Mouse (Mus musculus): ENCODE measurements around the gene Pign. TPM values are rescaled to one million over a fixed set of nuclear protein-coding genes. Genes with fewer than 3 reads are reported as not detected.
A peak's percentile ranks its signal among the peaks of the same experiment; 100 is the strongest.

Pign gene
- polyA plus RNA-seq, 1 experiment from 2014 or later: 18.1 TPM

GRCm38 (mm10) chr1:105662820-105663170, 682 bp downstream of the Pign start:
- ATAC-seq (ENCODE audit: insufficient number of reproducible peaks, insufficient read depth, low FRiP score, low TSS enrichment): no peak

GRCm38 (mm10) chr1:105660015-105660414, 3.5 kb downstream of the Pign start:
- Histone ChIP-seq H3K27ac (no peak overlapping the region), H3K4me3 (no peak overlapping the region), H3K36me3 (no peaks in the 10 kb centered on the region), H3K27me3 (no peaks in the 10 kb centered on the region), H3K9ac (no peak overlapping the region), H3K4me2 (replicated peaks) (no peak overlapping the region), H3K4me1 (peaks cover 4% of the 10 kb centered on the region; the same call in 1 of the 2 replicates), H3K9me3 (no peaks in the 10 kb centered on the region)
- ATAC-seq (ENCODE audit: insufficient number of reproducible peaks, insufficient read depth, low FRiP score, low TSS enrichment): no peak
- 20% methylated on average over 3 of the region's 3 CpGs for WGBS

More at GRCm38 (mm10) chr1:105662820-105663170, 682 bp downstream of the Pign start:
- H3K27me3 ChIP-seq: no peaks in the 10 kb centered on the region
- WGBS: 9% methylated on average over 6 of the region's 6 CpGs
- no peaks in the 10 kb centered on the region for H3K9me3 ChIP-seq
- peak overlapping the region; percentile 88 for H3K9ac ChIP-seq
- H3K4me3 ChIP-seq: peak overlapping the region; percentile 94
- H3K4me2 ChIP-seq (replicated peaks): peak overlapping the region; percentile 62
- H3K36me3 ChIP-seq: no peaks in the 10 kb centered on the region
- peaks cover 9% of the 10 kb centered on the region; the same call in 1 of the 2 replicates for H3K4me1 ChIP-seq
- no peak overlapping the region; the same call in 1 of the 2 replicates for H3K27ac ChIP-seq

- no peak for ATAC-seq (ENCODE audit: insufficient number of reproducible peaks, insufficient read depth, low FRiP score, low TSS enrichment)
Observed at GRCm38 (mm10) chr1:105653981-105654380, 9.5 kb downstream of the Pign start.

GRCm38 (mm10) chr1:105650650-105651049, 12.8 kb downstream of the Pign start:
- Histone ChIP-seq H3K9ac (no peak overlapping the region), H3K27ac (no peak overlapping the region), H3K4me2 (replicated peaks) (no peak overlapping the region), H3K4me1 (no peaks in the 10 kb centered on the region), H3K9me3 (no peaks in the 10 kb centered on the region), H3K4me3 (no peak overlapping the region), H3K36me3 (peaks cover 10% of the 10 kb centered on the region), H3K27me3 (no peaks in the 10 kb centered on the region)
- 89% methylated on average over 1 of the region's 1 CpGs for WGBS
- ATAC-seq (ENCODE audit: insufficient number of reproducible peaks, insufficient read depth, low FRiP score, low TSS enrichment): no peak

More at GRCm38 (mm10) chr1:105653981-105654380, 9.5 kb downstream of the Pign start:
- no peak overlapping the region for H3K27ac ChIP-seq
- H3K9me3 ChIP-seq: no peaks in the 10 kb centered on the region
- no peak overlapping the region for H3K9ac ChIP-seq
- H3K4me3 ChIP-seq: no peak overlapping the region
- no peaks in the 10 kb centered on the region for H3K36me3 ChIP-seq
- H3K27me3 ChIP-seq: no peaks in the 10 kb centered on the region
- no peaks in the 10 kb centered on the region for H3K4me1 ChIP-seq
- H3K4me2 ChIP-seq (replicated peaks): no peak overlapping the region
- WGBS: 95% methylated on average over 1 of the region's 1 CpGs

- Histone ChIP-seq H3K9me3 (no peaks in the 10 kb centered on the region), H3K27ac (no peak overlapping the region), H3K4me2 (replicated peaks) (no peak overlapping the region), H3K4me3 (no peak overlapping the region), H3K4me1 (no peaks in the 10 kb centered on the region), H3K36me3 (peaks cover 18% of the 10 kb centered on the region), H3K27me3 (no peaks in the 10 kb centered on the region), H3K9ac (no peak overlapping the region)
- 80% methylated on average over 3 of the region's 3 CpGs for WGBS
- no peak for ATAC-seq (ENCODE audit: insufficient number of reproducible peaks, insufficient read depth, low FRiP score, low TSS enrichment)
Observed at GRCm38 (mm10) chr1:105644093-105644492, 19.4 kb downstream of the Pign start.

GRCm38 (mm10) chr1:105630481-105630880, 33.0 kb downstream of the Pign start:
- H3K4me2 ChIP-seq (replicated peaks): no peak overlapping the region
- no peaks in the 10 kb centered on the region for H3K27me3 ChIP-seq
- no peaks in the 10 kb centered on the region for H3K4me1 ChIP-seq
- no peak overlapping the region for H3K9ac ChIP-seq
- ATAC-seq (ENCODE audit: insufficient number of reproducible peaks, insufficient read depth, low FRiP score, low TSS enrichment): no peak
- no peaks in the 10 kb centered on the region for H3K9me3 ChIP-seq
- H3K36me3 ChIP-seq: no peaks in the 10 kb centered on the region
- no peak overlapping the region for H3K4me3 ChIP-seq
- no peak overlapping the region for H3K27ac ChIP-seq
- WGBS: 48% methylated on average over 3 of the region's 3 CpGs

GRCm38 (mm10) chr1:105589673-105590072, 73.8 kb downstream of the Pign start:
- Histone ChIP-seq H3K4me2 (replicated peaks) (no peak overlapping the region), H3K9ac (no peak overlapping the region), H3K27me3 (no peaks in the 10 kb centered on the region), H3K4me3 (no peak overlapping the region), H3K27ac (no peak overlapping the region), H3K9me3 (no peaks in the 10 kb centered on the region), H3K36me3 (0 out of 2 replicates have a peak, but pooled peaks cover 3% of the 10 kb centered on the region), H3K4me1 (no peaks in the 10 kb centered on the region)
- WGBS: 64% methylated on average over 2 of the region's 2 CpGs
- no peak for ATAC-seq (ENCODE audit: insufficient number of reproducible peaks, insufficient read depth, low FRiP score, low TSS enrichment)

GRCm38 (mm10) chr1:105588697-105589096, 74.8 kb downstream of the Pign start:
- 87% methylated on average over 5 of the region's 5 CpGs for WGBS
- Histone ChIP-seq H3K4me2 (replicated peaks) (no peak overlapping the region), H3K9me3 (no peaks in the 10 kb centered on the region), H3K36me3 (0 out of 2 replicates have a peak, but pooled peaks cover 3% of the 10 kb centered on the region), H3K27me3 (no peaks in the 10 kb centered on the region), H3K9ac (no peak overlapping the region), H3K4me3 (no peak overlapping the region), H3K4me1 (no peaks in the 10 kb centered on the region), H3K27ac (no peak overlapping the region)
- no peak for ATAC-seq (ENCODE audit: insufficient number of reproducible peaks, insufficient read depth, low FRiP score, low TSS enrichment)

GRCm38 (mm10) chr1:105582800-105583199, 80.7 kb downstream of the Pign start:
- H3K36me3 ChIP-seq: peaks cover 13% of the 10 kb centered on the region; the same call in 1 of the 2 replicates
- H3K9ac ChIP-seq: no peak overlapping the region
- 85% methylated on average over 1 of the region's 1 CpGs for WGBS
- no peak for ATAC-seq (ENCODE audit: insufficient number of reproducible peaks, insufficient read depth, low FRiP score, low TSS enrichment)
- no peaks in the 10 kb centered on the region for H3K27me3 ChIP-seq
- no peak overlapping the region for H3K4me3 ChIP-seq
- H3K27ac ChIP-seq: no peak overlapping the region
- no peak overlapping the region for H3K4me2 ChIP-seq (replicated peaks)
- no peaks in the 10 kb centered on the region for H3K9me3 ChIP-seq
- H3K4me1 ChIP-seq: no peaks in the 10 kb centered on the region

GRCm38 (mm10) chr1:105580909-105581308, 82.6 kb downstream of the Pign start:
- Histone ChIP-seq H3K4me2 (replicated peaks) (no peak overlapping the region), H3K9ac (no peak overlapping the region), H3K9me3 (no peaks in the 10 kb centered on the region), H3K36me3 (peaks cover 11% of the 10 kb centered on the region; the same call in 1 of the 2 replicates), H3K4me1 (no peaks in the 10 kb centered on the region), H3K27ac (no peak overlapping the region), H3K4me3 (no peak overlapping the region), H3K27me3 (no peaks in the 10 kb centered on the region)
- WGBS: 94% methylated on average over 1 of the region's 2 CpGs
- ATAC-seq (ENCODE audit: insufficient number of reproducible peaks, insufficient read depth, low FRiP score, low TSS enrichment): no peak

- Histone ChIP-seq H3K4me1 (no peaks in the 10 kb centered on the region), H3K27ac (no peak overlapping the region), H3K36me3 (peaks cover 14% of the 10 kb centered on the region; the same call in 1 of the 2 replicates), H3K9ac (no peak overlapping the region), H3K9me3 (no peaks in the 10 kb centered on the region), H3K4me2 (replicated peaks) (no peak overlapping the region), H3K4me3 (no peak overlapping the region), H3K27me3 (no peaks in the 10 kb centered on the region)
- 91% methylated on average over 3 of the region's 3 CpGs for WGBS
- ATAC-seq (ENCODE audit: insufficient number of reproducible peaks, insufficient read depth, low FRiP score, low TSS enrichment): no peak
Observed at GRCm38 (mm10) chr1:105566051-105566450, 97.4 kb downstream of the Pign start.

- Histone ChIP-seq H3K4me2 (replicated peaks) (no peak overlapping the region), H3K4me1 (no peaks in the 10 kb centered on the region), H3K9ac (no peak overlapping the region), H3K9me3 (no peaks in the 10 kb centered on the region), H3K36me3 (peaks cover 14% of the 10 kb centered on the region; the same call in 1 of the 2 replicates), H3K27ac (no peak overlapping the region), H3K4me3 (no peak overlapping the region), H3K27me3 (no peaks in the 10 kb centered on the region)
- WGBS: 86% methylated on average over 1 of the region's 1 CpGs
- no peak for ATAC-seq (ENCODE audit: insufficient number of reproducible peaks, insufficient read depth, low FRiP score, low TSS enrichment)
Observed at GRCm38 (mm10) chr1:105564289-105564688, 99.2 kb downstream of the Pign start.

Measured in embryonic facial prominence, embryonic 12.5 days (tissue).